Mouse (Mus musculus): ENCODE measurements around the gene Acly. TPM values are rescaled to one million over a fixed set of nuclear protein-coding genes. Genes with fewer than 3 reads are reported as not detected.
"Not testable (repeated sequence)": the region's sequence is repeated elsewhere in the genome, so short reads cannot be mapped to it uniquely, and the experiment has no call there.

Gene Acly
- polyA plus RNA-seq, 1 experiment from 2014 or later, result 219 TPM

GRCm38 (mm10) chr11:100536466-100536865 is 8.7 kb upstream of the Acly start:
- H3K27ac ChIP-seq (replicated peaks; ENCODE audit: low read depth, low read length), result no peak overlapping the region
- no peak overlapping the region for H3K9ac ChIP-seq (replicated peaks; ENCODE audit: low read length)
- no peak for DNase-seq
- ATAC-seq (ENCODE audit: low FRiP score, low TSS enrichment), result no peak
- no peaks in the 10 kb centered on the region for H3K27me3 ChIP-seq (ENCODE audit: control insufficient read depth, insufficient read depth, low read length)
- no peak overlapping the region for H3K4me3 ChIP-seq (replicated peaks; ENCODE audit: low read depth, low read length)
- H3K4me2 ChIP-seq (ENCODE audit: low read length), result no peak overlapping the region
- H3K9me3 ChIP-seq (ENCODE audit: control insufficient read depth, low read length), result no peaks in the 10 kb centered on the region
- H3K36me3 ChIP-seq (ENCODE audit: control insufficient read depth, insufficient read depth, low read length), result no peaks in the 10 kb centered on the region
- no peaks in the 10 kb centered on the region for H3K4me1 ChIP-seq (ENCODE audit: control insufficient read depth, insufficient read depth, low read length)

GRCm38 (mm10) chr11:100535996-100536395 is 8.2 kb upstream of the Acly start:
- WGBS, result 79% methylated on average over 1 of the region's 1 CpGs
- no peaks in the 10 kb centered on the region for H3K4me1 ChIP-seq (ENCODE audit: control insufficient read depth, insufficient read depth, low read length)
- H3K4me3 ChIP-seq (replicated peaks; ENCODE audit: low read depth, low read length), result no peak overlapping the region
- no peak for DNase-seq
- no peaks in the 10 kb centered on the region for H3K9me3 ChIP-seq (ENCODE audit: control insufficient read depth, low read length)
- no peak for ATAC-seq (ENCODE audit: low FRiP score, low TSS enrichment)
- H3K27me3 ChIP-seq (ENCODE audit: control insufficient read depth, insufficient read depth, low read length), result no peaks in the 10 kb centered on the region
- no peaks in the 10 kb centered on the region for H3K36me3 ChIP-seq (ENCODE audit: control insufficient read depth, insufficient read depth, low read length)
- no peak overlapping the region for H3K4me2 ChIP-seq (ENCODE audit: low read length)
- H3K9ac ChIP-seq (replicated peaks; ENCODE audit: low read length), result no peak overlapping the region
- no peak overlapping the region for H3K27ac ChIP-seq (replicated peaks; ENCODE audit: low read depth, low read length)

- not testable (repeated sequence) for H3K9ac ChIP-seq (replicated peaks; ENCODE audit: low read length); H3K4me3 ChIP-seq (replicated peaks; ENCODE audit: low read depth, low read length); H3K36me3 ChIP-seq (ENCODE audit: control insufficient read depth, insufficient read depth, low read length); H3K9me3 ChIP-seq (ENCODE audit: control insufficient read depth, low read length); H3K4me2 ChIP-seq (ENCODE audit: low read length); DNase-seq; H3K4me1 ChIP-seq (ENCODE audit: control insufficient read depth, insufficient read depth, low read length); H3K27ac ChIP-seq (replicated peaks; ENCODE audit: low read depth, low read length); ATAC-seq (ENCODE audit: low FRiP score, low TSS enrichment); H3K27me3 ChIP-seq (ENCODE audit: control insufficient read depth, insufficient read depth, low read length)
- 83% methylated on average over 6 of the region's 6 CpGs for WGBS
Observed at GRCm38 (mm10) chr11:100534821-100535220, 7.0 kb upstream of the Acly start.

GRCm38 (mm10) chr11:100534411-100534810 is 6.6 kb upstream of the Acly start:
- H3K36me3 ChIP-seq (ENCODE audit: control insufficient read depth, insufficient read depth, low read length); H3K4me3 ChIP-seq (replicated peaks; ENCODE audit: low read depth, low read length); H3K27me3 ChIP-seq (ENCODE audit: control insufficient read depth, insufficient read depth, low read length); H3K9ac ChIP-seq (replicated peaks; ENCODE audit: low read length); H3K9me3 ChIP-seq (ENCODE audit: control insufficient read depth, low read length); H3K4me2 ChIP-seq (ENCODE audit: low read length); ATAC-seq (ENCODE audit: low FRiP score, low TSS enrichment); DNase-seq; H3K27ac ChIP-seq (replicated peaks; ENCODE audit: low read depth, low read length); H3K4me1 ChIP-seq (ENCODE audit: control insufficient read depth, insufficient read depth, low read length): not testable (repeated sequence)
- WGBS, result 73% methylated on average over 2 of the region's 2 CpGs

- WGBS, result 23% methylated on average over 6 of the region's 6 CpGs
Observed at GRCm38 (mm10) chr11:100533871-100534270, 6.1 kb upstream of the Acly start.

GRCm38 (mm10) chr11:100528375-100529165 is 770 bp upstream of the Acly start:
- Histone ChIP-seq H3K4me2 (ENCODE audit: low read length) (peak overlapping the region; percentile 96), H3K4me1 (ENCODE audit: control insufficient read depth, insufficient read depth, low read length) (peaks cover 25% of the 10 kb centered on the region), H3K9ac (replicated peaks; ENCODE audit: low read length) (peak overlapping the region; percentile 62), H3K36me3 (ENCODE audit: control insufficient read depth, insufficient read depth, low read length) (peaks cover 7% of the 10 kb centered on the region), H3K9me3 (ENCODE audit: control insufficient read depth, low read length) (no peaks in the 10 kb centered on the region), H3K27ac (replicated peaks; ENCODE audit: low read depth, low read length) (peak overlapping the region; percentile 87), H3K27me3 (ENCODE audit: control insufficient read depth, insufficient read depth, low read length) (no peaks in the 10 kb centered on the region), H3K4me3 (replicated peaks; ENCODE audit: low read depth, low read length) (peak overlapping the region; percentile 90)
- ATAC-seq (ENCODE audit: low FRiP score, low TSS enrichment), result no peak
- 24% methylated on average over 19 of the region's 19 CpGs for WGBS
- no peak for DNase-seq

More at GRCm38 (mm10) chr11:100533871-100534270, 6.1 kb upstream of the Acly start:
- no peaks in the 10 kb centered on the region for H3K27me3 ChIP-seq (ENCODE audit: control insufficient read depth, insufficient read depth, low read length)
- no peaks in the 10 kb centered on the region for H3K36me3 ChIP-seq (ENCODE audit: control insufficient read depth, insufficient read depth, low read length)
- no peaks in the 10 kb centered on the region for H3K9me3 ChIP-seq (ENCODE audit: control insufficient read depth, low read length)
- no peak overlapping the region for H3K4me3 ChIP-seq (replicated peaks; ENCODE audit: low read depth, low read length)
- no peak overlapping the region for H3K9ac ChIP-seq (replicated peaks; ENCODE audit: low read length)
- DNase-seq, result no peak
- no peak for ATAC-seq (ENCODE audit: low FRiP score, low TSS enrichment)
- H3K4me2 ChIP-seq (ENCODE audit: low read length), result no peak overlapping the region
- H3K4me1 ChIP-seq (ENCODE audit: control insufficient read depth, insufficient read depth, low read length), result no peaks in the 10 kb centered on the region
- H3K27ac ChIP-seq (replicated peaks; ENCODE audit: low read depth, low read length), result no peak overlapping the region

GRCm38 (mm10) chr11:100527066-100527457 is 738 bp downstream of the Acly start:
- Histone ChIP-seq H3K9ac (replicated peaks; ENCODE audit: low read length) (peak overlapping the region; percentile 79), H3K27me3 (ENCODE audit: control insufficient read depth, insufficient read depth, low read length) (no peaks in the 10 kb centered on the region), H3K4me1 (ENCODE audit: control insufficient read depth, insufficient read depth, low read length) (peaks cover 25% of the 10 kb centered on the region), H3K4me2 (ENCODE audit: low read length) (peak overlapping the region; percentile 96), H3K27ac (replicated peaks; ENCODE audit: low read depth, low read length) (peak overlapping the region; percentile 91), H3K36me3 (ENCODE audit: control insufficient read depth, insufficient read depth, low read length) (peaks cover 22% of the 10 kb centered on the region), H3K4me3 (replicated peaks; ENCODE audit: low read depth, low read length) (peak overlapping the region; percentile 90), H3K9me3 (ENCODE audit: control insufficient read depth, low read length) (no peaks in the 10 kb centered on the region)
- ATAC-seq (ENCODE audit: low FRiP score, low TSS enrichment), result peak; percentile 58
- DNase-seq, result peak; percentile 80
- under 1% methylated on average over 26 of the region's 26 CpGs for WGBS

- H3K4me2 ChIP-seq (ENCODE audit: low read length), result peak overlapping the region; percentile 96
- ATAC-seq (ENCODE audit: low FRiP score, low TSS enrichment) (no peak), DNase-seq (peak; percentile 37)
- peaks cover 25% of the 10 kb centered on the region for H3K4me1 ChIP-seq (ENCODE audit: control insufficient read depth, insufficient read depth, low read length)
- H3K36me3 ChIP-seq (ENCODE audit: control insufficient read depth, insufficient read depth, low read length), result peaks cover 30% of the 10 kb centered on the region
- WGBS, result 3% methylated on average over 15 of the region's 15 CpGs
- H3K9ac ChIP-seq (replicated peaks; ENCODE audit: low read length), result peak overlapping the region; percentile 79
- peak overlapping the region; percentile 90 for H3K4me3 ChIP-seq (replicated peaks; ENCODE audit: low read depth, low read length)
- no peaks in the 10 kb centered on the region for H3K27me3 ChIP-seq (ENCODE audit: control insufficient read depth, insufficient read depth, low read length)
- no peaks in the 10 kb centered on the region for H3K9me3 ChIP-seq (ENCODE audit: control insufficient read depth, low read length)
- H3K27ac ChIP-seq (replicated peaks; ENCODE audit: low read depth, low read length), result peak overlapping the region; percentile 91; the same call in 1 of the 2 replicates
Observed at GRCm38 (mm10) chr11:100526052-100526816, 1.6 kb downstream of the Acly start.
